Mouse (Mus musculus) lung, embryonic 14.5 days (tissue): Measurements from ENCODE around the gene Itgb5. TPM values are rescaled to one million over a fixed set of nuclear protein-coding genes. Genes with fewer than 3 reads are reported as not detected.

Experiments
- ATAC-seq: fragments of 200-750 bp; cut with Nextera tagmentation; 2 replicates; pipeline ENCODE4 v1.8.0; 2017; ENCODE audit warnings: mild to moderate bottlenecking, moderate TSS enrichment, moderate library complexity; ENCODE audit not compliant: insufficient read depth
- DNase-seq: peaks from one replicate; pipeline ENCODE4 v3.0.0-alpha.2; 2015
- H3K27ac ChIP-seq: fragments of 300-500 bp; sonication (generic); 2 replicates; pipeline ENCODE4 v1.5.1; 2014; ENCODE audit warnings: low read depth, mild to moderate bottlenecking, moderate library complexity
- H3K27me3 ChIP-seq: fragments of 300-500 bp; sonication (generic); 2 replicates; pipeline ENCODE4 v1.6.1; 2014; ENCODE audit warnings: low read length, control low read depth; ENCODE audit not compliant: insufficient read depth
- H3K36me3 ChIP-seq: fragments of 300-500 bp; sonication (generic); 2 replicates; pipeline ENCODE4 v1.6.1; 2014; ENCODE audit warnings: control low read depth; ENCODE audit not compliant: insufficient read depth
- H3K4me1 ChIP-seq: fragments of 300-500 bp; sonication (generic); 2 replicates; pipeline ENCODE4 v1.6.1; 2014; ENCODE audit warnings: antibody characterized with exemption, control low read depth; ENCODE audit not compliant: insufficient read depth
- H3K4me2 ChIP-seq: fragments of 300-500 bp; sonication (generic); 2 replicates; pipeline ENCODE4 v1.6.1; 2014; ENCODE audit warnings: mild to moderate bottlenecking
- H3K4me3 ChIP-seq: fragments of 300-500 bp; sonication (generic); 2 replicates; pipeline ENCODE4 v1.5.1; 2014; ENCODE audit warnings: low read depth, low read length
- H3K9ac ChIP-seq: fragments of 300-500 bp; sonication (generic); 2 replicates; pipeline ENCODE4 v1.6.1; 2014
- H3K9me3 ChIP-seq: fragments of 300-500 bp; sonication (generic); 2 replicates; pipeline ENCODE4 v1.6.1; 2016; ENCODE audit warnings: low read depth, low read length, control low read depth
- CTCF ChIP-seq: IDR thresholded peaks from 2 replicates; pipeline ENCODE4 v1.5.1; 2016; ENCODE audit warnings: antibody characterized with exemption, low read depth
- WGBS: fragments of 180-500 bp; shearing (Covaris S2); extraction: QIAGEN DNeasy Blood & Tissue Kit; methylation state at CpG from one replicate; pipeline ENCODE4 v1.1.7; 2014; 5-methylcytosine and 5-hydroxymethylcytosine counted together
- polyA plus RNA-seq: library from polyadenylated mRNA; unstranded; fragments of >200 nt; fragmentation: Nextera tagmentation; extraction: Ambion mirVana; gene quantifications from 2 replicates; pipeline ENCODE4 v1.2.1, GENCODE M21; 2014

The Itgb5 gene
- polyA plus RNA-seq, 1 experiment from 2014 or later = 64.5 TPM

GRCm38 (mm10) chr16:33998011-33998410 lies 168.5 kb downstream of the Itgb5 start:
- no peak overlapping the region for H3K27ac ChIP-seq
- no peaks in the 10 kb centered on the region for H3K9me3 ChIP-seq
- TF ChIP-seq CTCF = no peak
- H3K4me1 ChIP-seq = peaks cover 9% of the 10 kb centered on the region; the same call in 1 of the 2 replicates
- no peak overlapping the region for H3K4me2 ChIP-seq
- DNase-seq = no peak
- no peaks in the 10 kb centered on the region for H3K27me3 ChIP-seq
- no peak for ATAC-seq
- H3K9ac ChIP-seq = no peak overlapping the region
- 72% methylated on average over 6 of the region's 6 CpGs for WGBS
- no peak overlapping the region for H3K4me3 ChIP-seq
- no peaks in the 10 kb centered on the region for H3K36me3 ChIP-seq

Other genes with a start within 250 kb of the Itgb5 start
- 24.4 and 25.4 TPM in 2 replicates for gene Heg1, start 145.3 kb upstream of the Itgb5 start, polyA plus RNA-seq
- not detected in 2 replicates for gene Muc13, start 35.6 kb upstream of the Itgb5 start, polyA plus RNA-seq
- 69.9 and 71.1 TPM in 2 replicates for gene Umps, start 137.4 kb downstream of the Itgb5 start, polyA plus RNA-seq